Mouse (Mus musculus): ENCODE results near the gene Recql. TPM values are rescaled to one million over a fixed set of nuclear protein-coding genes. Genes with fewer than 3 reads are reported as not detected.

The Recql gene
- total and polyA plus RNA-seq, 2 experiments from 2014 or later: 3.1 to 8.6 TPM

GRCm38 (mm10) chr6:142387755-142388271 is 926 bp upstream of the Recql start:
- peak overlapping the region; percentile 74; the same call in 1 of the 2 replicates for H3K27ac ChIP-seq (ENCODE audit: low read depth)
- H3K4me2 ChIP-seq (ENCODE audit: low read depth, low read length): peak overlapping the region; percentile 99
- H3K4me1 ChIP-seq (ENCODE audit: control insufficient read depth, insufficient read depth): peaks cover 5% of the 10 kb centered on the region; the same call in 1 of the 2 replicates
- ATAC-seq (ENCODE audit: insufficient read depth, low read depth) (no peak), DNase-seq (ENCODE audit: low spot score) (no peak)
- no peaks in the 10 kb centered on the region for H3K36me3 ChIP-seq (replicated peaks; ENCODE audit: control insufficient read depth, insufficient read depth, low read length)
- H3K9ac ChIP-seq (replicated peaks; ENCODE audit: low read depth, low read length): peak overlapping the region; percentile 95
- no peaks in the 10 kb centered on the region for H3K27me3 ChIP-seq (ENCODE audit: control insufficient read depth, insufficient read depth, low read length)
- TF ChIP-seq EP300 (IDR thresholded peaks at IDR 0.05; ENCODE audit: low read depth) (no peak), CTCF (IDR thresholded peaks at IDR 0.05; ENCODE audit: low read depth) (no peak)
- H3K4me3 ChIP-seq (ENCODE audit: low read depth, low read length): peak overlapping the region; percentile 99
- H3K9me3 ChIP-seq (replicated peaks; ENCODE audit: control insufficient read depth, low read length): no peaks in the 10 kb centered on the region
- 9% methylated on average over 8 of the region's 8 CpGs for WGBS

GRCm38 (mm10) chr6:142386285-142387010 is 439 bp downstream of the Recql start:
- DNase-seq (ENCODE audit: low spot score) (no peak), ATAC-seq (ENCODE audit: insufficient read depth, low read depth) (peak; percentile 60)
- Histone ChIP-seq H3K4me3 (ENCODE audit: low read depth, low read length) (peak overlapping the region; percentile 99), H3K4me1 (ENCODE audit: control insufficient read depth, insufficient read depth) (peaks cover 5% of the 10 kb centered on the region; the same call in 1 of the 2 replicates), H3K27ac (ENCODE audit: low read depth) (0 out of 2 replicates have a peak overlapping the region, but pooled peaks have one; percentile 32), H3K9ac (replicated peaks; ENCODE audit: low read depth, low read length) (peak overlapping the region; percentile 95), H3K9me3 (replicated peaks; ENCODE audit: control insufficient read depth, low read length) (no peaks in the 10 kb centered on the region), H3K36me3 (replicated peaks; ENCODE audit: control insufficient read depth, insufficient read depth, low read length) (no peaks in the 10 kb centered on the region), H3K27me3 (ENCODE audit: control insufficient read depth, insufficient read depth, low read length) (no peaks in the 10 kb centered on the region), H3K4me2 (ENCODE audit: low read depth, low read length) (peak overlapping the region; percentile 99)
- 3% methylated on average over 31 of the region's 31 CpGs for WGBS
- TF ChIP-seq EP300 (IDR thresholded peaks at IDR 0.05; ENCODE audit: low read depth): no peak
- TF ChIP-seq CTCF (IDR thresholded peaks at IDR 0.05; ENCODE audit: low read depth): no peak

- Histone ChIP-seq H3K9ac (replicated peaks; ENCODE audit: low read depth, low read length) (no peak overlapping the region), H3K27me3 (ENCODE audit: control insufficient read depth, insufficient read depth, low read length) (no peaks in the 10 kb centered on the region), H3K36me3 (replicated peaks; ENCODE audit: control insufficient read depth, insufficient read depth, low read length) (no peaks in the 10 kb centered on the region), H3K9me3 (replicated peaks; ENCODE audit: control insufficient read depth, low read length) (no peaks in the 10 kb centered on the region), H3K4me2 (ENCODE audit: low read depth, low read length) (no peak overlapping the region), H3K27ac (ENCODE audit: low read depth) (no peak overlapping the region), H3K4me1 (ENCODE audit: control insufficient read depth, insufficient read depth) (peaks cover 5% of the 10 kb centered on the region; the same call in 1 of the 2 replicates), H3K4me3 (ENCODE audit: low read depth, low read length) (no peak overlapping the region)
- DNase-seq (ENCODE audit: low spot score): no peak
- WGBS: 89% methylated on average over 9 of the region's 9 CpGs
- no peak for ATAC-seq (ENCODE audit: insufficient read depth, low read depth)
- TF ChIP-seq EP300 (IDR thresholded peaks at IDR 0.05; ENCODE audit: low read depth): no peak
- TF ChIP-seq CTCF (IDR thresholded peaks at IDR 0.05; ENCODE audit: low read depth): no peak
These were observed 2.4 kb downstream of the Recql start for GRCm38 (mm10) chr6:142384521-142384920.

GRCm38 (mm10) chr6:142381615-142382014 is 5.3 kb downstream of the Recql start:
- Histone ChIP-seq H3K4me1 (ENCODE audit: control insufficient read depth, insufficient read depth) (no peaks in the 10 kb centered on the region; the same call in 1 of the 2 replicates), H3K4me3 (ENCODE audit: low read depth, low read length) (no peak overlapping the region), H3K4me2 (ENCODE audit: low read depth, low read length) (no peak overlapping the region), H3K9ac (replicated peaks; ENCODE audit: low read depth, low read length) (no peak overlapping the region), H3K27me3 (ENCODE audit: control insufficient read depth, insufficient read depth, low read length) (no peaks in the 10 kb centered on the region), H3K27ac (ENCODE audit: low read depth) (no peak overlapping the region), H3K9me3 (replicated peaks; ENCODE audit: control insufficient read depth, low read length) (no peaks in the 10 kb centered on the region), H3K36me3 (replicated peaks; ENCODE audit: control insufficient read depth, insufficient read depth, low read length) (peaks cover 7% of the 10 kb centered on the region)
- ATAC-seq (ENCODE audit: insufficient read depth, low read depth): no peak
- no peak for DNase-seq (ENCODE audit: low spot score)
- TF ChIP-seq EP300 (IDR thresholded peaks at IDR 0.05; ENCODE audit: low read depth): no peak
- TF ChIP-seq CTCF (IDR thresholded peaks at IDR 0.05; ENCODE audit: low read depth): no peak
- WGBS: 86% methylated on average over 7 of the region's 7 CpGs

GRCm38 (mm10) chr6:142379961-142380360 is 6.9 kb downstream of the Recql start:
- no peaks in the 10 kb centered on the region for H3K4me1 ChIP-seq (ENCODE audit: control insufficient read depth, insufficient read depth)
- H3K9ac ChIP-seq (replicated peaks; ENCODE audit: low read depth, low read length): no peak overlapping the region
- no peak overlapping the region for H3K4me3 ChIP-seq (ENCODE audit: low read depth, low read length)
- TF ChIP-seq CTCF (IDR thresholded peaks at IDR 0.05; ENCODE audit: low read depth) (no peak), EP300 (IDR thresholded peaks at IDR 0.05; ENCODE audit: low read depth) (no peak)
- peaks cover 21% of the 10 kb centered on the region for H3K36me3 ChIP-seq (replicated peaks; ENCODE audit: control insufficient read depth, insufficient read depth, low read length)
- no peak overlapping the region for H3K27ac ChIP-seq (ENCODE audit: low read depth)
- WGBS: 86% methylated on average over 6 of the region's 6 CpGs
- H3K4me2 ChIP-seq (ENCODE audit: low read depth, low read length): no peak overlapping the region
- no peak for DNase-seq (ENCODE audit: low spot score)
- no peaks in the 10 kb centered on the region for H3K27me3 ChIP-seq (ENCODE audit: control insufficient read depth, insufficient read depth, low read length)
- H3K9me3 ChIP-seq (replicated peaks; ENCODE audit: control insufficient read depth, low read length): no peaks in the 10 kb centered on the region
- no peak for ATAC-seq (ENCODE audit: insufficient read depth, low read depth)

Data from heart, postnatal 0 days (tissue).